Mouse (Mus musculus) embryonic facial prominence, embryonic 14.5 days (tissue): ENCODE results near the gene Slc25a21. TPM values are rescaled to one million over a fixed set of nuclear protein-coding genes. Genes with fewer than 3 reads are reported as not detected.
A peak's percentile ranks its signal among the peaks of the same experiment; 100 is the strongest.

ENCODE experiments used
- ATAC-seq: fragments of 200-750 bp; cut with Nextera tagmentation; 2 replicates; pipeline ENCODE4 v1.8.0; 2017; ENCODE audit warnings: low read depth, moderate number of reproducible peaks, moderate TSS enrichment
- DNase-seq: peaks from one replicate; pipeline ENCODE4 v3.0.0-alpha.2; 2015; ENCODE audit warnings: low spot score
- H3K27ac ChIP-seq: fragments of 300-500 bp; sonication (generic); replicated peaks from 2 replicates; pipeline ENCODE4 v1.5.1; 2014; ENCODE audit warnings: low read depth, mild to moderate bottlenecking, low read length, moderate library complexity
- H3K27me3 ChIP-seq: fragments of 300-500 bp; sonication (generic); replicated peaks from 2 replicates; pipeline ENCODE4 v1.6.1; 2014; ENCODE audit warnings: low read length; ENCODE audit not compliant: control insufficient read depth, insufficient read depth
- H3K36me3 ChIP-seq: fragments of 300-500 bp; sonication (generic); 2 replicates; pipeline ENCODE4 v1.6.1; 2014; ENCODE audit warnings: low read length, mixed read lengths; ENCODE audit not compliant: control insufficient read depth, insufficient read depth
- H3K4me1 ChIP-seq: fragments of 300-500 bp; sonication (generic); 2 replicates; pipeline ENCODE4 v1.6.1; 2014; ENCODE audit warnings: antibody characterized with exemption, low read length; ENCODE audit not compliant: control insufficient read depth, insufficient read depth
- H3K4me2 ChIP-seq: fragments of 300-500 bp; sonication (generic); 2 replicates; pipeline ENCODE4 v1.6.1; 2014; ENCODE audit warnings: low read depth, mild to moderate bottlenecking, low read length, moderate library complexity, mixed read lengths
- H3K4me3 ChIP-seq: fragments of 300-500 bp; sonication (generic); 2 replicates; pipeline ENCODE4 v1.5.1; 2014; ENCODE audit warnings: low read depth, mild to moderate bottlenecking, low read length
- H3K9ac ChIP-seq: fragments of 300-500 bp; sonication (generic); 2 replicates; pipeline ENCODE4 v1.6.1; 2014; ENCODE audit warnings: low read depth, mild to moderate bottlenecking, low read length, moderate library complexity, mixed read lengths
- H3K9me3 ChIP-seq: fragments of 300-500 bp; sonication (generic); 2 replicates; pipeline ENCODE4 v1.6.1; 2016; ENCODE audit warnings: low read length; ENCODE audit not compliant: control insufficient read depth
- WGBS: fragments of 180-500 bp; shearing (Covaris S2); extraction: QIAGEN DNeasy Blood & Tissue Kit; methylation state at CpG from one replicate; pipeline ENCODE4 v1.1.7; 2014; 5-methylcytosine and 5-hydroxymethylcytosine counted together
- polyA plus RNA-seq: library from polyadenylated mRNA; unstranded; fragments of >200 nt; fragmentation: Nextera tagmentation; extraction: Ambion mirVana; gene quantifications from 2 replicates; pipeline ENCODE4 v1.2.1, GENCODE M21; 2014

Slc25a21 gene
- polyA plus RNA-seq, 1 experiment from 2014 or later, result 0.58 TPM

GRCm38 (mm10) chr12:56781196-56781595 is 416.1 kb downstream of the Slc25a21 start:
- Histone ChIP-seq H3K27me3 (no peaks in the 10 kb centered on the region), H3K9ac (no peak overlapping the region), H3K4me3 (no peak overlapping the region), H3K4me1 (no peaks in the 10 kb centered on the region), H3K4me2 (no peak overlapping the region), H3K9me3 (no peaks in the 10 kb centered on the region), H3K27ac (no peak overlapping the region), H3K36me3 (no peaks in the 10 kb centered on the region)
- ATAC-seq, result no peak
- peak; percentile 82 for DNase-seq
- WGBS, result 57% methylated on average over 5 of the region's 5 CpGs

- no peaks in the 10 kb centered on the region for H3K9me3 ChIP-seq
- no peaks in the 10 kb centered on the region for H3K27me3 ChIP-seq
- no peak overlapping the region for H3K4me2 ChIP-seq
- no peak for DNase-seq
- H3K9ac ChIP-seq, result no peak overlapping the region
- no peak overlapping the region for H3K4me3 ChIP-seq
- no peak for ATAC-seq
- no peaks in the 10 kb centered on the region for H3K36me3 ChIP-seq
- WGBS, result 85% methylated on average over 3 of the region's 3 CpGs
- no peak overlapping the region for H3K27ac ChIP-seq
- H3K4me1 ChIP-seq, result no peaks in the 10 kb centered on the region
Observed at GRCm38 (mm10) chr12:56779621-56780020, 417.7 kb downstream of the Slc25a21 start.

GRCm38 (mm10) chr12:56773941-56774340 is 423.3 kb downstream of the Slc25a21 start:
- Histone ChIP-seq H3K4me2 (no peak overlapping the region), H3K36me3 (no peaks in the 10 kb centered on the region), H3K27me3 (no peaks in the 10 kb centered on the region), H3K9me3 (no peaks in the 10 kb centered on the region), H3K4me3 (no peak overlapping the region), H3K4me1 (no peaks in the 10 kb centered on the region), H3K9ac (no peak overlapping the region), H3K27ac (no peak overlapping the region)
- WGBS, result 55% methylated on average over 6 of the region's 6 CpGs
- ATAC-seq (no peak), DNase-seq (peak; percentile 11)

- H3K36me3 ChIP-seq, result no peaks in the 10 kb centered on the region
- no peaks in the 10 kb centered on the region for H3K27me3 ChIP-seq
- WGBS, result 71% methylated on average over 5 of the region's 5 CpGs
- DNase-seq (no peak), ATAC-seq (no peak)
- no peak overlapping the region for H3K4me2 ChIP-seq
- H3K27ac ChIP-seq, result no peak overlapping the region
- no peaks in the 10 kb centered on the region for H3K4me1 ChIP-seq
- no peak overlapping the region for H3K9ac ChIP-seq
- H3K4me3 ChIP-seq, result no peak overlapping the region
- H3K9me3 ChIP-seq, result no peaks in the 10 kb centered on the region
Observed at GRCm38 (mm10) chr12:56769421-56769820, 427.9 kb downstream of the Slc25a21 start.

GRCm38 (mm10) chr12:56767474-56767873 is 429.8 kb downstream of the Slc25a21 start:
- 77% methylated on average over 6 of the region's 6 CpGs for WGBS
- no peaks in the 10 kb centered on the region for H3K9me3 ChIP-seq
- H3K36me3 ChIP-seq, result no peaks in the 10 kb centered on the region
- no peak overlapping the region for H3K4me2 ChIP-seq
- ATAC-seq, result no peak
- DNase-seq, result no peak
- H3K27ac ChIP-seq, result no peak overlapping the region
- no peaks in the 10 kb centered on the region for H3K27me3 ChIP-seq
- H3K4me3 ChIP-seq, result no peak overlapping the region
- no peaks in the 10 kb centered on the region for H3K4me1 ChIP-seq
- no peak overlapping the region for H3K9ac ChIP-seq

GRCm38 (mm10) chr12:56737104-56737503 is 460.2 kb downstream of the Slc25a21 start:
- H3K27ac ChIP-seq, result no peak overlapping the region
- no peak overlapping the region for H3K4me2 ChIP-seq
- no peaks in the 10 kb centered on the region for H3K27me3 ChIP-seq
- H3K4me1 ChIP-seq, result no peaks in the 10 kb centered on the region
- no peaks in the 10 kb centered on the region for H3K36me3 ChIP-seq
- 85% methylated on average over 4 of the region's 4 CpGs for WGBS
- ATAC-seq (no peak), DNase-seq (no peak)
- H3K9ac ChIP-seq, result no peak overlapping the region
- no peak overlapping the region for H3K4me3 ChIP-seq
- no peaks in the 10 kb centered on the region for H3K9me3 ChIP-seq

GRCm38 (mm10) chr12:56727631-56728030 is 469.6 kb downstream of the Slc25a21 start:
- Histone ChIP-seq H3K9ac (no peak overlapping the region), H3K4me1 (no peaks in the 10 kb centered on the region), H3K36me3 (no peaks in the 10 kb centered on the region), H3K27me3 (no peaks in the 10 kb centered on the region), H3K9me3 (no peaks in the 10 kb centered on the region), H3K4me3 (no peak overlapping the region), H3K27ac (no peak overlapping the region), H3K4me2 (no peak overlapping the region)
- no peak for ATAC-seq
- no peak for DNase-seq
- WGBS, result 46% methylated on average over 4 of the region's 4 CpGs

- Histone ChIP-seq H3K9ac (no peak overlapping the region), H3K4me3 (no peak overlapping the region), H3K27me3 (peaks cover 11% of the 10 kb centered on the region), H3K27ac (no peak overlapping the region), H3K4me2 (peak overlapping the region; percentile 31), H3K4me1 (peaks cover 3% of the 10 kb centered on the region; the same call in 1 of the 2 replicates), H3K36me3 (no peaks in the 10 kb centered on the region), H3K9me3 (no peaks in the 10 kb centered on the region)
- DNase-seq, result no peak
- ATAC-seq, result peak; percentile 48; the same call in 1 of the 2 replicates
- 18% methylated on average over 6 of the region's 6 CpGs for WGBS
Observed at GRCm38 (mm10) chr12:56718707-56719051, 478.6 kb downstream of the Slc25a21 start.

- Histone ChIP-seq H3K36me3 (no peaks in the 10 kb centered on the region), H3K27ac (no peak overlapping the region), H3K4me1 (peaks cover 3% of the 10 kb centered on the region; the same call in 1 of the 2 replicates), H3K4me3 (no peak overlapping the region), H3K9me3 (no peaks in the 10 kb centered on the region), H3K27me3 (peaks cover 12% of the 10 kb centered on the region), H3K4me2 (peak overlapping the region; percentile 31), H3K9ac (no peak overlapping the region)
- WGBS, result 12% methylated on average over 14 of the region's 14 CpGs
- ATAC-seq (peak; percentile 65; the same call in 1 of the 2 replicates), DNase-seq (peak; percentile 61)
Observed at GRCm38 (mm10) chr12:56717971-56718706, 479.1 kb downstream of the Slc25a21 start.
